Mouse (Mus musculus): ENCODE measurements around the gene Asna1. TPM values are rescaled to one million over a fixed set of nuclear protein-coding genes. Genes with fewer than 3 reads are reported as not detected.

The Asna1 gene
- polyA plus RNA-seq, 1 experiment from 2014 or later, result 153 TPM

- Histone ChIP-seq H3K4me2 (ENCODE audit: low read length) (no peak overlapping the region), H3K9me3 (ENCODE audit: control insufficient read depth, low read length) (no peaks in the 10 kb centered on the region), H3K27me3 (replicated peaks; ENCODE audit: control insufficient read depth, insufficient read depth, low read length) (peaks cover 17% of the 10 kb centered on the region), H3K4me1 (replicated peaks; ENCODE audit: control insufficient read depth, insufficient read depth, low read length) (peaks cover 57% of the 10 kb centered on the region), H3K27ac (ENCODE audit: low read length) (no peak overlapping the region), H3K9ac (replicated peaks; ENCODE audit: low read depth, low read length) (no peak overlapping the region), H3K4me3 (replicated peaks; ENCODE audit: low read length) (no peak overlapping the region), H3K36me3 (ENCODE audit: control insufficient read depth, insufficient read depth) (peaks cover 8% of the 10 kb centered on the region)
- 56% methylated on average over 4 of the region's 4 CpGs for WGBS
- ATAC-seq, result peak; percentile 18; the same call in 1 of the 2 replicates
Observed at GRCm38 (mm10) chr8:84973803-84974542, 51.1 kb downstream of the Asna1 start.

- H3K9me3 ChIP-seq (ENCODE audit: control insufficient read depth, low read length), result no peaks in the 10 kb centered on the region
- 88% methylated on average over 1 of the region's 1 CpGs for WGBS
- ATAC-seq, result no peak
- H3K4me1 ChIP-seq (replicated peaks; ENCODE audit: control insufficient read depth, insufficient read depth, low read length), result peaks cover 54% of the 10 kb centered on the region
- H3K9ac ChIP-seq (replicated peaks; ENCODE audit: low read depth, low read length), result no peak overlapping the region
- peaks cover 8% of the 10 kb centered on the region for H3K36me3 ChIP-seq (ENCODE audit: control insufficient read depth, insufficient read depth)
- H3K4me3 ChIP-seq (replicated peaks; ENCODE audit: low read length), result no peak overlapping the region
- H3K27me3 ChIP-seq (replicated peaks; ENCODE audit: control insufficient read depth, insufficient read depth, low read length), result peaks cover 13% of the 10 kb centered on the region
- no peak overlapping the region for H3K27ac ChIP-seq (ENCODE audit: low read length)
- H3K4me2 ChIP-seq (ENCODE audit: low read length), result no peak overlapping the region
Observed at GRCm38 (mm10) chr8:84973079-84973478, 52.0 kb downstream of the Asna1 start.

- peak overlapping the region; percentile 69 for H3K4me2 ChIP-seq (ENCODE audit: low read length)
- peak overlapping the region; percentile 66 for H3K4me3 ChIP-seq (replicated peaks; ENCODE audit: low read length)
- H3K27ac ChIP-seq (ENCODE audit: low read length), result peak overlapping the region; percentile 3; the same call in 1 of the 2 replicates
- no peak for ATAC-seq
- peak overlapping the region; percentile 83 for H3K9ac ChIP-seq (replicated peaks; ENCODE audit: low read depth, low read length)
- H3K4me1 ChIP-seq (replicated peaks; ENCODE audit: control insufficient read depth, insufficient read depth, low read length), result peaks cover 36% of the 10 kb centered on the region
- WGBS, result 73% methylated on average over 5 of the region's 5 CpGs
- H3K27me3 ChIP-seq (replicated peaks; ENCODE audit: control insufficient read depth, insufficient read depth, low read length), result no peaks in the 10 kb centered on the region
- H3K9me3 ChIP-seq (ENCODE audit: control insufficient read depth, low read length), result no peaks in the 10 kb centered on the region
- peaks cover 8% of the 10 kb centered on the region for H3K36me3 ChIP-seq (ENCODE audit: control insufficient read depth, insufficient read depth)
Observed at GRCm38 (mm10) chr8:84970913-84971312, 54.2 kb downstream of the Asna1 start.

DNA sequence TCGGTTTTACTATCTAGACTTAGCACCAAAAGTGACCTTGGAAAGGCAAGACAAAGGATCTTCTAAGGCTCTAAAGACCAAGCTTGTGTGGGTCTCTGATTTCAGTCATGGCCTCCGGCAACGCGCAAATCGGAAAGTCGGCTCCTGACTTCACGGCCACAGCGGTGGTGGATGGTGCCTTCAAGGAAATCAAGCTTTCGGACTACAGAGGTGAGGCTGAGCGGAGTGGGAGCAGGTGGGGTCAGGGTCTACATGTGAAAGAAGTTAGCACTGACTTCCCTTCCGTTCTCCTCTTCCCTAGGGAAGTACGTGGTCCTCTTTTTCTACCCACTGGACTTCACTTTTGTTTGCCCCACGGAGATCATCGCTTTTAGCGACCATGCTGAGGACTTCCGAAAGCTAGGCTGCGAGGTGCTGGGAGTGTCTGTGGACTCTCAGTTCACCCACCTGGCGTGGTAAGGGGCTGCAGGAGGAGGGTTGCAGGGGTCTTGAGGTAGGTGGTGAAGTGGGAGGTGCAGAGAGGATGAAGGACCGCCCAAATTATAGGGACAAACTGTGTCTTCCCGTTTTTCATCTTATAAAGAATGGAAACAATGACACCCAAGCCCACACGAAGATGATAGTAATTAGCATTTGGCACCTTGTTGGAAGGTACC is 54.8 kb downstream of the Asna1 start:
- H3K27ac ChIP-seq (ENCODE audit: low read length), result peak overlapping the region; percentile 84
- H3K4me1 ChIP-seq (replicated peaks; ENCODE audit: control insufficient read depth, insufficient read depth, low read length), result peaks cover 32% of the 10 kb centered on the region
- WGBS, result 6% methylated on average over 21 of the region's 21 CpGs
- no peak for ATAC-seq
- H3K27me3 ChIP-seq (replicated peaks; ENCODE audit: control insufficient read depth, insufficient read depth, low read length), result no peaks in the 10 kb centered on the region
- peak overlapping the region; percentile 69 for H3K4me2 ChIP-seq (ENCODE audit: low read length)
- H3K36me3 ChIP-seq (ENCODE audit: control insufficient read depth, insufficient read depth), result peaks cover 8% of the 10 kb centered on the region
- H3K9ac ChIP-seq (replicated peaks; ENCODE audit: low read depth, low read length), result peak overlapping the region; percentile 83
- peak overlapping the region; percentile 66 for H3K4me3 ChIP-seq (replicated peaks; ENCODE audit: low read length)
- no peaks in the 10 kb centered on the region for H3K9me3 ChIP-seq (ENCODE audit: control insufficient read depth, low read length)

GRCm38 (mm10) chr8:84969241-84970134 is 55.6 kb downstream of the Asna1 start, which contains the start of the genes Gm49661, Prdx2 and Rnaseh2a:
Gene Gm49661, minus strand, starts transcription at chr8:84969433.
Gene Prdx2, plus strand, starts transcription at chr8:84969587.
Gene Rnaseh2a, minus strand, starts transcription at chr8:84969767.
- Histone ChIP-seq H3K27me3 (replicated peaks; ENCODE audit: control insufficient read depth, insufficient read depth, low read length) (no peaks in the 10 kb centered on the region), H3K36me3 (ENCODE audit: control insufficient read depth, insufficient read depth) (peaks cover 4% of the 10 kb centered on the region; the same call in 1 of the 2 replicates), H3K9me3 (ENCODE audit: control insufficient read depth, low read length) (no peaks in the 10 kb centered on the region), H3K4me3 (replicated peaks; ENCODE audit: low read length) (peak within 1 kb of the TSS; percentile 66), H3K27ac (ENCODE audit: low read length) (peak within 1 kb of the TSS; percentile 84), H3K9ac (replicated peaks; ENCODE audit: low read depth, low read length) (peak within 1 kb of the TSS; percentile 83), H3K4me1 (replicated peaks; ENCODE audit: control insufficient read depth, insufficient read depth, low read length) (peaks cover 34% of the 10 kb centered on the region), H3K4me2 (ENCODE audit: low read length) (peak within 1 kb of the TSS; percentile 69)
- peak; percentile 70 for ATAC-seq
- 0% methylated on average over 56 of the region's 56 CpGs for WGBS

GRCm38 (mm10) chr8:84968650-84969049 is 56.4 kb downstream of the Asna1 start:
- H3K4me3 ChIP-seq (replicated peaks; ENCODE audit: low read length), result peak overlapping the region; percentile 66
- peak overlapping the region; percentile 83 for H3K9ac ChIP-seq (replicated peaks; ENCODE audit: low read depth, low read length)
- peaks cover 34% of the 10 kb centered on the region for H3K4me1 ChIP-seq (replicated peaks; ENCODE audit: control insufficient read depth, insufficient read depth, low read length)
- H3K27ac ChIP-seq (ENCODE audit: low read length), result peak overlapping the region; percentile 84
- 14% methylated on average over 2 of the region's 2 CpGs for WGBS
- ATAC-seq, result no peak
- H3K36me3 ChIP-seq (ENCODE audit: control insufficient read depth, insufficient read depth), result peaks cover 4% of the 10 kb centered on the region; the same call in 1 of the 2 replicates
- peak overlapping the region; percentile 69 for H3K4me2 ChIP-seq (ENCODE audit: low read length)
- no peaks in the 10 kb centered on the region for H3K27me3 ChIP-seq (replicated peaks; ENCODE audit: control insufficient read depth, insufficient read depth, low read length)
- H3K9me3 ChIP-seq (ENCODE audit: control insufficient read depth, low read length), result no peaks in the 10 kb centered on the region

Small RNAs within 50 kb of the gene (microRNA-seq; reads per million reads assigned to microRNA genes)
- not detected for gene Mir7070

Other genes with a start within 250 kb of the Asna1 start
- 440 and 546 TPM in 2 replicates for gene Nfix, start 224.9 kb downstream of the Asna1 start, polyA plus RNA-seq (2015; fragmentation: Nextera tagmentation; extraction: Ambion mirVana)
- 8.2 and 8.7 TPM in 2 replicates for gene Dand5, start 202.5 kb downstream of the Asna1 start, polyA plus RNA-seq (2015; fragmentation: Nextera tagmentation; extraction: Ambion mirVana)
- gene Gadd45gip1, start 193.8 kb downstream of the Asna1 start, polyA plus RNA-seq (2015; fragmentation: Nextera tagmentation; extraction: Ambion mirVana), result 31.3 and 34.3 TPM in 2 replicates
- gene Rad23a, start 184.6 kb downstream of the Asna1 start, polyA plus RNA-seq (2015; fragmentation: Nextera tagmentation; extraction: Ambion mirVana), result 84.8 and 86.5 TPM in 2 replicates
- gene Calr, start 178.3 kb downstream of the Asna1 start, polyA plus RNA-seq (2015; fragmentation: Nextera tagmentation; extraction: Ambion mirVana), result 610 and 631 TPM in 2 replicates
- gene Farsa, start 168.3 kb downstream of the Asna1 start, polyA plus RNA-seq (2015; fragmentation: Nextera tagmentation; extraction: Ambion mirVana), result 126 TPM in 2 replicates
- 51.0 and 54.3 TPM in 2 replicates for gene Syce2, start 153.2 kb downstream of the Asna1 start, polyA plus RNA-seq (2015; fragmentation: Nextera tagmentation; extraction: Ambion mirVana)
- gene Gcdh, start 131.4 kb downstream of the Asna1 start, polyA plus RNA-seq (2015; fragmentation: Nextera tagmentation; extraction: Ambion mirVana), result 35.5 and 39.1 TPM in 2 replicates
- 0.73 and 0.85 TPM in 2 replicates for gene Klf1, start 123.4 kb downstream of the Asna1 start, polyA plus RNA-seq (2015; fragmentation: Nextera tagmentation; extraction: Ambion mirVana)
- gene Dnase2a, start 116.7 kb downstream of the Asna1 start, polyA plus RNA-seq (2015; fragmentation: Nextera tagmentation; extraction: Ambion mirVana), result 5.4 and 5.5 TPM in 2 replicates
- gene Mast1, start 87.9 kb downstream of the Asna1 start, polyA plus RNA-seq (2015; fragmentation: Nextera tagmentation; extraction: Ambion mirVana), result 52.4 and 65.8 TPM in 2 replicates
- 2.2 and 2.4 TPM in 2 replicates for gene Rtbdn, start 78.3 kb downstream of the Asna1 start, polyA plus RNA-seq (2015; fragmentation: Nextera tagmentation; extraction: Ambion mirVana)
- gene Gm49661, start 55.8 kb downstream of the Asna1 start, polyA plus RNA-seq (2015; fragmentation: Nextera tagmentation; extraction: Ambion mirVana), result not detected in 2 replicates
- gene Prdx2, start 55.7 kb downstream of the Asna1 start, polyA plus RNA-seq (2015; fragmentation: Nextera tagmentation; extraction: Ambion mirVana), result 1,287 and 1,394 TPM in 2 replicates
- gene Rnaseh2a, start 55.5 kb downstream of the Asna1 start, polyA plus RNA-seq (2015; fragmentation: Nextera tagmentation; extraction: Ambion mirVana), result 79.9 and 85.8 TPM in 2 replicates
- gene Junb, start 46.6 kb downstream of the Asna1 start, polyA plus RNA-seq (2015; fragmentation: Nextera tagmentation; extraction: Ambion mirVana), result 7.6 and 8.2 TPM in 2 replicates
- 31.3 and 39.8 TPM in 2 replicates for gene Hook2, start 34.7 kb downstream of the Asna1 start, polyA plus RNA-seq (2015; fragmentation: Nextera tagmentation; extraction: Ambion mirVana)
- gene Best2, start 10.8 kb downstream of the Asna1 start, polyA plus RNA-seq (2015; fragmentation: Nextera tagmentation; extraction: Ambion mirVana), result not detected in 2 replicates
- gene Trir, start 1.5 kb upstream of the Asna1 start, polyA plus RNA-seq (2015; fragmentation: Nextera tagmentation; extraction: Ambion mirVana), result 108 and 110 TPM in 2 replicates
- 72.8 and 83.4 TPM in 2 replicates for gene Tnpo2, start 11.6 kb upstream of the Asna1 start, polyA plus RNA-seq (2015; fragmentation: Nextera tagmentation; extraction: Ambion mirVana)
- gene Fbxw9, start 34.8 kb upstream of the Asna1 start, polyA plus RNA-seq (2015; fragmentation: Nextera tagmentation; extraction: Ambion mirVana), result 61.7 and 78.3 TPM in 2 replicates
- gene Gm5741, start 42.7 kb upstream of the Asna1 start, polyA plus RNA-seq (2015; fragmentation: Nextera tagmentation; extraction: Ambion mirVana), result 0.84 TPM in 1 of 2 replicates, not detected in the other
- gene Dhps, start 46.5 kb upstream of the Asna1 start, polyA plus RNA-seq (2015; fragmentation: Nextera tagmentation; extraction: Ambion mirVana), result 87.2 and 98.7 TPM in 2 replicates
- 129 and 133 TPM in 2 replicates for gene Wdr83os, start 55.5 kb upstream of the Asna1 start, polyA plus RNA-seq (2015; fragmentation: Nextera tagmentation; extraction: Ambion mirVana)
- 53.1 and 61.1 TPM in 2 replicates for gene Wdr83, start 56.0 kb upstream of the Asna1 start, polyA plus RNA-seq (2015; fragmentation: Nextera tagmentation; extraction: Ambion mirVana)
- 15.6 and 17.7 TPM in 2 replicates for gene Man2b1, start 58.0 kb upstream of the Asna1 start, polyA plus RNA-seq (2015; fragmentation: Nextera tagmentation; extraction: Ambion mirVana)
- 3.4 and 3.8 TPM in 2 replicates for gene Zfp791, start 97.8 kb upstream of the Asna1 start, polyA plus RNA-seq (2015; fragmentation: Nextera tagmentation; extraction: Ambion mirVana)
- not detected in 2 replicates for gene Cks1brt, start 126.6 kb upstream of the Asna1 start, polyA plus RNA-seq (2015; fragmentation: Nextera tagmentation; extraction: Ambion mirVana)
- not detected in 2 replicates for gene Olfr371, start 200.7 kb upstream of the Asna1 start, polyA plus RNA-seq (2015; fragmentation: Nextera tagmentation; extraction: Ambion mirVana)

Measured in forebrain, embryonic 16.5 days (tissue).